Mouse (Mus musculus) left cerebral cortex, adult 2 months (tissue): Measurements from ENCODE around the gene Kng2. TPM values are rescaled to one million over a fixed set of nuclear protein-coding genes. Genes with fewer than 3 reads are reported as not detected.
"Not testable (repeated sequence)": the region's sequence is repeated elsewhere in the genome, so short reads cannot be mapped to it uniquely, and the experiment has no call there.

Experiments
- DNase-seq, 2 experiments: peaks; one replicate each; pipeline ENCODE4 v3.0.0; 2021 to 2022; ENCODE audit warnings: low spot score in 2 of 2, mixed read lengths in 1 of 2; ENCODE audit errors: extremely low spot score in 1 of 2
- H3K27ac ChIP-seq: fragments of 200-600 bp; 2 replicates; pipeline ENCODE4 v1.8.1; 2022
- H3K4me3 ChIP-seq: fragments of 200-600 bp; 2 replicates; pipeline ENCODE4 v1.8.1; 2022
- CTCF ChIP-seq: fragments of 200-600 bp; IDR thresholded peaks from 2 replicates; pipeline ENCODE4 v1.8.1; 2022; ENCODE audit warnings: antibody characterized with exemption, mild to moderate bottlenecking, moderate library complexity
- intact Hi-C: fragments of 180-260 bp; cut with DNase I; formaldehyde crosslinking; loops from one replicate; pipeline ENCODE4 v1.15.1; 2025
- long read RNA-seq, 2 experiments: library from polyadenylated mRNA; stranded (forward); transcript quantifications; one replicate each; pipeline ENCODE4 v2.0.0; 2021; ENCODE audit warnings: borderline mapping rate in 2 of 2
- total RNA-seq, 2 experiments: library from RNA; stranded (reverse); gene quantifications; 2 replicates each; pipeline ENCODE4 v1.2.3; 2021

The Kng2 gene
- total RNA-seq: not detected
- long read RNA-seq, experiment 1: 0 reads
- long read RNA-seq, experiment 2: 0 reads

DNA sequence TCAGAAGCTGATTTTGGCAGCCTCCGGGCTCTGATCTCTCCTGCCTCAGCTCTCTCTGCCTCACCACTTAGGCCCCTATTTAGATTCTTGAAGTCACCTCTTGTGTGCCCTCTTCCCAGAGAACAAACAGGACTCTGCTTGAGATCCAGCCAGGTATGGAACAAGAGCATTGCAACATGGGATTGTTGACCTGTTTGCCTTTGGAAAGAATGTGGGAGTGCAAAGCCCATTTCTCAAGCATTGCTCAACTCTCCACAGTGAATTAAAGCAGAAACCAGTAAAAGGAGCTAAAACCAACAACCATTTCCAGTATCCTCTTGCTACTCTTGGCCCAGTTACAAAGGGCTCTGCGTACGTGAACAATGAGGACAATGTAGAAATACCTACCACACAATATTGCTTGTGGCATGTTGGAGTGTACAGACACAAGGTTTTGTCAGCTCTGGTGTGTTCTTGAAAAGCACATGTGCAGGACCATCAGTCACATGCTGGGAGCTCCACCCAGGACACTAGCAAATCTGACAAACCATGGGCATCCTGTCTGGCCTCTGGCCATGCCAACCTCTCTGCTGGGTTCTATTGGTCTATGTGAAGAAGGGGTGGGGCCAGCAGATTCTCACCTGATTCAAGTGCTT is at the start of gene Kng2:
Kng2 (minus strand) TSS at position 517 of the 635 bp plus-strand sequence.
- DNase-seq, H3K4me3 ChIP-seq, intact Hi-C loops, H3K27ac ChIP-seq: not testable (repeated sequence)

DNA sequence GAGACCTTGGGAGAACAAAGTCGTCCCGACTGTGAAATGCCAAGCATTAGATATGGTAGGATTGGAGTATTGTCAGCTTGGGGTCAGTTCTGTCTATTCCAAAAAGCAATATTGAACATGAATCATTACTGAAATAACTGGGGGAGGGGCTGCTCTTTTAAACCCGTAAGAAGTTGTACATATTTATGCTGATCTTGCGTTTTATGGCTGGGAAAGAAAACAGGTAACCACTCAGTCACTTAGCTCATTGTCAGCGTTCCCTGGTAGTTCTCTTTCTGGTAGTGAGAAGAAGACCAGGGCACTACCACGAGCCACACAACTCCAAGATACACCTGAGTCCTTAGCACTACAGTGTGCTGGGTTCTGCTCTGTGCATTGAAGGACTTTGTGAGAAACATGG is 48.2 kb upstream of the Kng2 start:
- H3K27ac ChIP-seq, H3K4me3 ChIP-seq, intact Hi-C loops, DNase-seq: not testable (repeated sequence)

DNA sequence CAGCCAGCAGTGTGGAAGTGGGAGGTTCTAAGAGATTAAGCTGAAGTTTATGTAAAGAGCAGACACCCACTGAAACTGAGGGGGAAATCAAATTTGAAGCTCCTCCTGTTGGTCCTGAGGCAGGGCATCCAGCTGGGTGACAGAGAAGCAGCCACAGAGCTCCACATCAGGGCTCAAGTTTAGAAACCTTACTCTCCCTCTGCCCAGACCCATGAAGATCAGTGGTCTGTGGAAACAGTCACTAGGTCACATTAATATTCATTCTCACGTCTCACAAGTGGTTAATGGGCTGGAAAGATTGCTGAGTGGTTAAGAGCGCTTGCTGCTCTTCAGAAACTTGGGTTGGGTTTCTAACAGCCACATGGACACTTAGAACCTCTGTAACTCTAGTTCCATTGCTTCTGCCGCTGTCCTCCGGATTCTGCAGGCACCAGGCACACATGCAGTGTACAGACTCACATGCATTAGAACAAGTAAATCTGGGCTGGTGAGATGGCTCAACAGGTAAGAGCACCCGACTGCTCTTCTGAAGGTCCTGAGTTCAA is 31.6 kb upstream of the Kng2 start:
- intact Hi-C loops: not testable (repeated sequence)

DNA sequence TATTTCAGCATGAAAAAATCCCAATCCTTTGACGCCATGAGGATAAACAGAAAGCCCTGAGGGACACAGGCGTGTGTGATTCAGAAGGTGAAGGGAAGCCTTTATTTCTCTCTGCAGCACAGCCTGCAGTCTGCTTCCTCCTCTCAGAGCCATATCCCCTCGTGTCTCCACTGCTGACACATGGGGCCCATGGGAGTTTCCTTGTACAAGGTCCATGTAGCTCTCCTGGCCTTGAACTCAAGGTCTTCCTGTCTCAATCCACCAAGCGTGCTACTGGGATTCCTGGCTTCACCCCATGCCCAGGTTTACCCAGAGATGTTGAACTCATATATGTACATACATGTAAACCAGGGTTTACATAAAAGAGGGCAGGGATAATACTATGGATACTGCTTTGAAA is 30.3 kb upstream of the Kng2 start:
- intact Hi-C loops, DNase-seq, H3K27ac ChIP-seq, H3K4me3 ChIP-seq: not testable (repeated sequence)

More for the DNA sequence above, 31.6 kb upstream of the Kng2 start:
- H3K27ac ChIP-seq, H3K4me3 ChIP-seq, DNase-seq: not testable (repeated sequence)

DNA sequence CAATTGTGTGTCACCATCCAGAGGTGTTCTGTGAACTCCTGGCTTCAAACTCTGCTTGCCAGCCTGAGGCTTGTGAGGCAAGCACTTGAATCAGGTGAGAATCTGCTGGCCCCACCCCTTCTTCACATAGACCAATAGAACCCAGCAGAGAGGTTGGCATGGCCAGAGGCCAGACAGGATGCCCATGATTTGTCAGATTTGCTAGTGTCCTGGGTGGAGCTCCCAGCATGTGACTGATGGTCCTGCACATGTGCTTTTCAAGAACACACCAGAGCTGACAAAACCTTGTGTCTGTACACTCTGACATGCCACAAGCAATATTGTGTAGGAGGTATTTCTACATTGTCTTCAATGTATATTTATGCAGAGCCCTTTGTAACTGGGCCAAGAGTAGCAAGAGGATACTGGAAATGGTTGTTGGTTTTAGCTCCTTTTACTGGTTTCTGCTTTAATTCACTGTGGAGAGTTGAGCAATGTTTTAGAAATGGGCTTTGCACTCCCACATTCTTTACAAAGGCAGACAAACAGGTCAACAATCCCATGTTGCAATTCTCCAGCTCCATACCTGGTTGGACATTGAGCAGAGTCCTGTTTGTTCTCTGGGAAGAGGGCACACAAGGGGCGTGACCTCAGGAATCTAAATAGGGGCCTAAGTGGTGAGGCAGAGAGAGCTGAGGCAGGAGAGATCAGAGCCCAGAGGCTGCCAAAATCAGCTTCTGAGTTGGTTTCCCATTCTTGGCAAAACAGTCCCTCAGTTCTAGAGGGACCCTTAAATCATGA is 28.6 kb upstream of the Kng2 start, which contains the start of gene Kng1:
Kng1 (plus strand) TSS at position 198 of the 780 bp plus-strand sequence.
- H3K4me3 ChIP-seq, intact Hi-C loops, H3K27ac ChIP-seq, DNase-seq: not testable (repeated sequence)

DNA sequence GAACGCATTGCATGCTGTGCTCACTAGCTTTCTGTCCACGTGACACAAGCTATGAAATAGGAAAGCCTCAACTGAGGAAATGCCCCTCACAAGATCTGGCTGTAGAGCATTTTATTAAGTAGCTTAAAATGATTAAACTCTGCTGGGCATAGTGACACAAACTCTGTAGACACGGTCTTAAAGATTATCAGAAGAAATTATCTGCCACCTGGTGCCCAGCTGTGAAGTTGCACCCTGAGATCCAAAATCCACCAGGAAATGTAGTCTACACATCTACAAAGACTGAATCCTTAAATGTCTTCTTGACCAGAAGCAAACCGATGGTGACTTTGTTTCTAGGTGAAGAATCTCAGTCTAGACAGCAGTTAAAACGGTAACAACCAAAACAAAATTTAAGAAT is 17.0 kb upstream of the Kng2 start:
- intact Hi-C loops: loop anchor here (1.0 to 10.0 kb wide), 2 partner anchors 170 to 482 kb away; no protein-coding TSS in a partner anchor
- peak; percentile 18 for DNase-seq
- no peak overlapping the region for H3K4me3 ChIP-seq
- no peak overlapping the region for H3K27ac ChIP-seq
- peak; percentile 73 for TF ChIP-seq CTCF

DNA sequence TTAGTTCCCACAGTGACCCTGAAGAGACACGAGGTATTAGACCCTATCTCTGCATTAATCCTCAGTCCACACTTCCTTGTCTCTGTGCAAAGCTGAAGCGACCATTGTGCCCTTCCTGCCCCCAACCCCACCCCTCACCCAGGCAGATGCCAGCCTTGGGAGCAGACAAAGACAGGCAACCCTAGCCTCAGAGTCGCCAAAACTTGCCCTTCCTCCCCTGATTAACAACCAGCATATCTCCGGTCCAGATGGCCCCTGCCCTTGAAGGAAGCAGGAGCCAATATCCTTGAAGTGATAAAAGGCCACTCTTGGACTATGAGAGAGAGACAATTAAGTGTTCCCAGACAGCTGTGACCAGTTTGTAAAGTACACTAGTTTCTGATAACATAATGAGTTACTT is 11.6 kb upstream of the Kng2 start:
- intact Hi-C loops: loop anchor here (10.0 kb wide), 1 partner anchor 476 kb away; no protein-coding TSS in a partner anchor
- H3K4me3 ChIP-seq: no peak overlapping the region
- no peak overlapping the region for H3K27ac ChIP-seq
- no peak for DNase-seq
- TF ChIP-seq CTCF: no peak

DNA sequence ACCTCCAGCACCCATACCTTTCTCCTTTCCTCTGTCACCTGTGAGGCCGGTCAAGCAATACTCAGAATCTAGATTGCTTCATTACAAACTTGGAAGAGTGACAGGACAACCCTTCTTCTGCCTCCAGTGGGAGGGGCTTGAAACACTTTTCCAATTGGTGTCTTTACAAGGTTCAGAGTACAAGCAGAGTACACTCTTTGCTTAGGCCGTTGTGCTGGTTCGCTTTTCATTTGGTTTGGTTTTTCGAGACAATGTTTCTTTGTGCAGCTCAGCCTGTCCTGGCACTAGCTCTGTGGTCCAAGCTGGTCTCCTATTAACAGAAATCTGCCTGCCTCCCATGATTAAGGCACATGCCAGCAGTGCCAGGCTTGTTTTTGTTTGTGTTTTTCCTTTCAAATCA is 10.0 kb upstream of the Kng2 start:
- Histone ChIP-seq H3K27ac (no peak overlapping the region), H3K4me3 (no peak overlapping the region)
- no peak for DNase-seq
- intact Hi-C loops: no loop called here
- no peak for TF ChIP-seq CTCF

DNA sequence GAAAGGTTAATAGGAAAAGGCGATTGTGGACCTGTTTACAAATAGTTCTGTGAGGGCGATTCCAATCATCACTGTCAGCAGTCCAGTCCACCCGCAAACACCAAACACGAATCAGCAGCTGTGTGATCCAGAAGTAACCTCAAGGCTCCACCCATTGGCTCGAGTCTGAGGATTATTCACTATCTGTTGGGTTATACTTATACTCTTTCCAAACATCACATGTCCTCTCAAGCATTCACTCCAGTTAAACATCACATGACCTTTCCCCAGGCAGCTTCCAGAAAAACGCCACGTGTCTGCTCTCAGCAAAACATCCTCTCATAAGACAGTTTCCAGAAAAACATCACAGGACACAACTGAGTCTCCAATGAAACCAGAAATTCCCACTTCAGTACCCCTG is 8.5 kb upstream of the Kng2 start:
- TF ChIP-seq CTCF: no peak
- H3K27ac ChIP-seq: no peak overlapping the region
- intact Hi-C loops: no loop called here

DNA sequence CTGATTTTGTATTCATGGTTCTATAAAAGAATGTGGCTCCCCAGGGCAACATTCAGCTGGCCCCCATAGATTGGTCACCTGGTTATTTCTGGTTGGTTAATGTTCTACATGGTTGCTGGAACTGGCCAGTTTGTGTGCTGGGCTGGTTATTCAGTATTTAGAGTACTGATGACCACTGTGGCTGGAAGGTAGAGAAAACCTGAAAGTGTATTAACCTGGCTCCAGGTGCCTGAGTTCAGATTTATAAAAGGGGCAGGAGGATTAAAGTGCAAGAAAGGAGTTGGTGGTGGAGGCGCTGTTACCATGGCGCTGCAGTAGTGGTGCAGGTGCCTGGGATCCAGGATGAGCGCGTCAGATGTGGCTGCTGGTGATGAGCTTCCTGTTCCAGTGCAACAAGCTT is 4.4 kb upstream of the Kng2 start:
- no peak for DNase-seq
- H3K27ac ChIP-seq: no peak overlapping the region
- TF ChIP-seq CTCF: no peak
- no peak overlapping the region for H3K4me3 ChIP-seq
- intact Hi-C loops: no loop called here

More for the DNA sequence above, 8.5 kb upstream of the Kng2 start:
- no peak overlapping the region for H3K4me3 ChIP-seq
- no peak for DNase-seq

DNA sequence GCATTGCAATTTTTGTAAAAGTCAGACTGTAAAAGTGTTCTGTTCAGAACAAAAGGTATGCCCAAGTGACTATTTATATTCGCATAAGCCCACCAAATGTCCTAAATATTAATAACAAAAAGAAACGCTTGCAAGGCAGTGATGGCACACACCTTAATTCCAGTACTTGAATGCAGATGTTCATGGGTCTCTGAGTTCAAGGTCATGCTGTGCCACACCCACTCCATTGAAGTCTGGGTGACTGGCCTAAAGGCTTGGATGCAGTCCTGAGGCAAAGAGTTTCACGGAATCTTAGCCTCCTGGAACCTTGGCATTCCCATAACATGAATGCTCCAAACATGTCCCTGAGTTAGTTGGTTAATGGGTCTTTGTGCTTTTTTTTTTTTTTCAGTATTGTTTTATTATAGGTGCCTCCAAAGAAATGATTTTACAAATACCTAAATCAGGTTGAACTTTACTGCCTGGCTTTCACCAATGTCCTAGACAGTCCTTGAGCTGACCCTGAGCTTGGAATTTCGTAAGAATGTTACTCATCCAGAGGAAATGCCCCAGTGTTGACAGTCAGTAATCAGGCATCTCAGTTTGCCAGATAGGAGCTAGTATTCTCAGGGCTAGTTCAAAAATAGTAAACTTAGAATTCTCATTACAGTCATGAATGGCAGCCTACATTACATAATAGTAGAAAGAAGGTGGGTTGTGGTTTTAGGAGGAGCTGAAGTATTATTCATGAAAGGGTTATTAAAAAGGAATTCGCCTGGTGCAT is 1.6 kb upstream of the Kng2 start:
- TF ChIP-seq CTCF: no peak

DNA sequence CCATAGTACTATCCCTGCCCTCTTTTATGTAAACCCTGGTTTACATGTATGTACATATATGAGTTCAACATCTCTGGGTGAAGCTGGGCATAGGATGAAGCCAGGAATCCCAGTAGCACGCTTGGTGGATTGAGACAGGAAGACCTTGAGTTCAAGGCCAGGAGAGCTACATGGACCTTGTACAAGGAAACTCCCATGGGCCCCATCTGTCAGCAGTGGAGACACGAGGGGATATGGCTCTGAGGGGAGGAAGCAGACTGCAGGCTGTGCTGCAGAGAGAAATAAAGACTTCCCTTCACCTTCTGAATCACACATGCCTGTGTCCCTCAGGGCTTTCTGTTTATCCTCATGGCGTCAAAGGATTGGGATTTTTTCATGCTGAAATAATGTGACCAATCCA is 1.9 kb downstream of the Kng2 start:
- DNase-seq, H3K4me3 ChIP-seq, H3K27ac ChIP-seq, intact Hi-C loops: not testable (repeated sequence)

More for the DNA sequence above, 1.6 kb upstream of the Kng2 start:
- DNase-seq: no peak
- Histone ChIP-seq H3K4me3 (no peak overlapping the region), H3K27ac (no peak overlapping the region)
- intact Hi-C loops: no loop called here
